Mouse (Mus musculus) testis, adult 2 months (tissue): ENCODE results near the gene Slc17a5.

Experiments used
- CTCF ChIP-seq: fragments of 200-500 bp; IDR thresholded peaks from 2 replicates; pipeline ENCODE4 v1.5.1; 2012; ENCODE audit warnings: low read depth, mild to moderate bottlenecking, inconsistent platforms, low read length, moderate library complexity; ENCODE audit not compliant: control insufficient read depth, insufficient read depth, insufficient replicate concordance
- POLR2A ChIP-seq: fragments of 200-500 bp; IDR thresholded peaks from 2 replicates; pipeline ENCODE4 v1.6.1; 2012; ENCODE audit warnings: low read depth, mild to moderate bottlenecking, inconsistent platforms, low read length, moderate library complexity; ENCODE audit not compliant: control insufficient read depth

DNA sequence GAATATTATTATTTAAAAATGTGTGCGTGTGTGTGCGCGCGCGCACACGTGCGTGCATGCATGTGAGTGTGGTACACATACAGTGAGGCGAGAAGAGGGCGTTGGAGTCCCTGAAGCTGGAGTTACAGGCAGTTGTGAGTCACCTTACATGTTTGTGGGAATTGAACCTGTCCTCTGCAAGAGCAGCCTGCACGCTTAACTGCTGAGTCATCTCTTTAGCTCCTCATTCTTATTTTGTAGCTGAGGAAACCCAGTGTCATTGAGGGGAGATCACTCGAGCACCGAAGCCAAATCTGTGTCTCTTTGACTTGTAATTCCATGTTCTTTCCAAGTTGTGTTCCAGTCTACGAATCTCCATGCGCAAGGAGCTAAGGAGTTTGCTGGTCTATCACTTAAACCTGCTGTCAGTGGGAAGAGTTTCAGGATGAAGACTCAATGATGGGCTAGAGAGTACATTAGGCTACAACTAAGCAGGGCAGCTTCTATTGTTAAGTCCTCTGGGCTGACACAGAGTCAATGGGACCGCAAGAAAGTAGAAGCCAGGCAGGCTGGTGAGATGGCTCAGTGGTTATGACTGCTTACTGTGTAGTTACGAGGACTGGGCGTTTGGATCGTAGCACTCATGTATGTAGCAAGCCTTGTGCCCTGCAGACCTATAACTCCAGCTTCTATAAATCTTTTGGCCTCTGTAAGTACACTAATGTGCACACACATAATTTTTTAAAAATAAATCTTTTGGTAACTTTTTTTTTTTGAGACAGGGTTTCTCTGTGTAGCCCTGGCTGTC lies 8.1 kb upstream of the Slc17a5 start:
- TF ChIP-seq CTCF (no peak), POLR2A (no peak)
